11 mouse cellular contexts compared by ENCODE assay signal in the genomic region with DNA sequence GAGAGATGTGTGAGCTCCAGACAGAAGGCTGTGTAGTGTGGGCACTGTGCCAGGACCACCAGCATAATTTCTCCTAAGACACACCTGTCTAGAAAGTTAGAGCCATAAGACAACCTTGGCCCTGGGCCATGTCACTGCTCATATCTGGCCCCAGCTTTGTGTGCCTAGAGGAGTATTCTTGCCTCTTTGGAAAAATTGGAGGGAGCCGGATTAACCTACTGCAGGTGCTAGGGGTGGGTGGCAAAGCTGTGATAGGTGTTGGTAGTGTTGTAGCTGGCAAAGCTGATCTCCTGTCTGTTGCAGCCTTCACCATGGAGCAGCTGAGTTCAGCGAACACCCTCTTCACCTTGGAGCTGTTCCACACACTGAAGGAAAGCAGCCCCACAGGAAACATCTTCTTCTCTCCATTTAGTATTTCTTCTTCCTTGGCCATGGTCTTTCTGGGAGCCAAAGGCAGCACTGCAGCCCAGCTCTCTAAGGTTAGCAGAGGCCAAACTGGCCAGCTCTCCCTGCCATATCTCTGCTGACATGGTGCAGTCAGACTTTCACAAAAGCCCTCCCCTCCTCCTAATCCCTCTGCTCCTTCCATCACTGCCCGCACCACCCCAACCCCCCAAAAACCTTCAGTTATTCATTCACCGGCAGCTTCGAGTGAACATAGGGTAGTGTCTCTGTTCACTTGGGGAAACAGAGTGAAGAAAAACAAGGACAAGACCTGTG. TPM values are rescaled to one million over a fixed set of nuclear protein-coding genes. Genes with fewer than 3 reads are reported as not detected.
DNase-seq lines count a peak whose midpoint lies in the region; ATAC-seq and TF ChIP-seq lines count a peak whose summit lies in the region.
"Had no signal": no experiment of that assay in that cellular context is flagged by ENCODE, and none has a peak within 500 bp of the region (broad histone marks: within the 10 kb centered on the region; RNA-seq: fewer than 3 reads in every experiment).

No protein-coding gene starts in this region.

- H3K9me3 ChIP-seq in embryonic facial prominence, embryonic 13.5 days, result no peaks in the 10 kb centered on the region
- H3K9me3 ChIP-seq in midbrain, embryonic 13.5 days, result no peaks in the 10 kb centered on the region
- no peaks in the 10 kb centered on the region for H3K9me3 ChIP-seq in heart, embryonic 11.5 days (replicated peaks; ENCODE audit: control insufficient read depth, low read length)

- WGBS in embryonic facial prominence, embryonic 13.5 days, result 66% methylated on average over 5 of the region's 5 CpGs
- 47% methylated on average over 5 of the region's 5 CpGs for WGBS in midbrain, embryonic 13.5 days
- 63% methylated on average over 5 of the region's 5 CpGs for WGBS in heart, embryonic 11.5 days (ENCODE audit: insufficient replicate concordance)

- no peaks in the 10 kb centered on the region for H3K36me3 ChIP-seq in embryonic facial prominence, embryonic 13.5 days
- no peaks in the 10 kb centered on the region for H3K36me3 ChIP-seq in midbrain, embryonic 13.5 days
- H3K36me3 ChIP-seq in heart, embryonic 11.5 days (ENCODE audit: control insufficient read depth, insufficient read depth, low read length), result no peaks in the 10 kb centered on the region

- no peak overlapping the region for H3K4me2 ChIP-seq in embryonic facial prominence, embryonic 13.5 days
- no peak overlapping the region; the same call in 1 of the 2 replicates for H3K4me2 ChIP-seq in midbrain, embryonic 13.5 days (replicated peaks)
- H3K4me2 ChIP-seq in heart, embryonic 11.5 days, result no peak overlapping the region

- H3K27ac ChIP-seq in layer of hippocampus, adult 2 months, result peak overlapping the region; percentile 69
- H3K27ac ChIP-seq in embryonic facial prominence, embryonic 13.5 days, result 0 out of 2 replicates have a peak overlapping the region, but pooled peaks have one; percentile 60
- H3K27ac ChIP-seq in midbrain, embryonic 13.5 days, result peak overlapping the region; percentile 7
- no peak overlapping the region for H3K27ac ChIP-seq in heart, embryonic 11.5 days (ENCODE audit: low read depth, low read length)
- H3K27ac ChIP-seq: heart, adult 2 months had no signal

- H3K4me1 ChIP-seq in embryonic facial prominence, embryonic 13.5 days, result peaks cover 12% of the 10 kb centered on the region
- H3K4me1 ChIP-seq in midbrain, embryonic 13.5 days (replicated peaks), result peaks cover 9% of the 10 kb centered on the region
- H3K4me1 ChIP-seq in heart, embryonic 11.5 days (ENCODE audit: control insufficient read depth, insufficient read depth, low read length), result no peaks in the 10 kb centered on the region

- H3K9ac ChIP-seq in embryonic facial prominence, embryonic 13.5 days, result no peak overlapping the region
- no peak overlapping the region for H3K9ac ChIP-seq in midbrain, embryonic 13.5 days (replicated peaks)
- H3K9ac ChIP-seq in heart, embryonic 11.5 days (ENCODE audit: low read depth, low read length), result no peak overlapping the region

- H3K4me3 ChIP-seq in layer of hippocampus, adult 2 months, result no peak overlapping the region
- H3K4me3 ChIP-seq in embryonic facial prominence, embryonic 13.5 days, result no peak overlapping the region
- H3K4me3 ChIP-seq in midbrain, embryonic 13.5 days (replicated peaks), result no peak overlapping the region
- no peak overlapping the region for H3K4me3 ChIP-seq in heart, embryonic 11.5 days (ENCODE audit: low read depth, low read length)
- H3K4me3 ChIP-seq: heart, adult 2 months had no signal

- no peak for DNase-seq in layer of hippocampus, adult 2 months (ENCODE audit: low spot score in 2 of 2)
- DNase-seq in layer of hippocampus, adult 9-10 months (ENCODE audit: low spot score), result no peak
- DNase-seq in spleen, adult 12 weeks (ENCODE audit: low spot score), result no peak
- no peak for DNase-seq in frontal cortex, postnatal 25 days (ENCODE audit: low spot score in 2 of 2)
- DNase-seq: kidney, postnatal 36 days had no signal

- ATAC-seq in cerebellum, adult (ENCODE audit: insufficient number of reproducible peaks, low FRiP score, low TSS enrichment), result peak; percentile 37; the same call in 1 of the 2 replicates
- no peak for ATAC-seq in embryonic facial prominence, embryonic 13.5 days (ENCODE audit: insufficient number of reproducible peaks, insufficient read depth, low FRiP score, low TSS enrichment, low read depth)
- peak; percentile 62 for ATAC-seq in midbrain, embryonic 13.5 days
- no peak for ATAC-seq in heart, embryonic 11.5 days (replicated peaks; ENCODE audit: insufficient number of reproducible peaks, low FRiP score, low TSS enrichment)

- H3K27me3 ChIP-seq in embryonic facial prominence, embryonic 13.5 days, result no peaks in the 10 kb centered on the region
- H3K27me3 ChIP-seq in midbrain, embryonic 13.5 days, result no peaks in the 10 kb centered on the region
- no peaks in the 10 kb centered on the region for H3K27me3 ChIP-seq in heart, embryonic 11.5 days (ENCODE audit: control insufficient read depth, insufficient read depth, low read length)

- TF ChIP-seq CTCF in layer of hippocampus, adult 2 months (conservative IDR thresholded peaks at IDR 0.05), result no peak

RNA-seq across cellular contexts. Expression of a gene that starts 6.8 kb away (rescaled TPM):
- total RNA-seq in layer of hippocampus, adult 2 months (2021), result under 1 TPM; 0.42 to 0.44 TPM
- 0.96 and 2.3 TPM in 2 replicates for polyA plus RNA-seq in embryonic facial prominence, embryonic 13.5 days (2015; fragmentation: Nextera tagmentation; extraction: Ambion mirVana)
- 0.46 and 2.5 TPM in 2 replicates for polyA plus RNA-seq in midbrain, embryonic 13.5 days (2015; fragmentation: Nextera tagmentation; extraction: Ambion mirVana)
- not detected in 2 replicates for polyA plus RNA-seq in heart, embryonic 11.5 days (2014; fragmentation: Nextera tagmentation; extraction: Ambion mirVana)
- total RNA-seq: heart, adult 2 months had no signal
- polyA plus RNA-seq: heart, adult 2 months; liver, embryonic 16.5 days had no signal

RNA-seq across cellular contexts. Expression of a gene that starts 57.9 kb away (rescaled TPM):
- total RNA-seq in layer of hippocampus, adult 2 months (2021), result not detected
- polyA plus RNA-seq in embryonic facial prominence, embryonic 13.5 days (2015; fragmentation: Nextera tagmentation; extraction: Ambion mirVana), result 0.12 TPM in 1 of 2 replicates, not detected in the other
- polyA plus RNA-seq in midbrain, embryonic 13.5 days (2015; fragmentation: Nextera tagmentation; extraction: Ambion mirVana), result 0.23 and 0.32 TPM in 2 replicates
- 0.72 and 0.96 TPM in 2 replicates for polyA plus RNA-seq in heart, embryonic 11.5 days (2014; fragmentation: Nextera tagmentation; extraction: Ambion mirVana)

Comparison
In these comparisons a context has a peak if more than half of its experiments do, and no peak if none do; other contexts are left out.
1. ATAC-seq: peak in cerebellum, adult (single experiment) and midbrain, embryonic 13.5 days (single experiment); none in embryonic facial prominence, embryonic 13.5 days (single experiment) and heart, embryonic 11.5 days (single experiment).